Mouse (Mus musculus): Measurements from ENCODE around the gene Eno3. TPM values are rescaled to one million over a fixed set of nuclear protein-coding genes. Genes with fewer than 3 reads are reported as not detected.

Eno3 gene
- total RNA-seq, 1 experiment from 2014 or later = 8.9 TPM

DNA sequence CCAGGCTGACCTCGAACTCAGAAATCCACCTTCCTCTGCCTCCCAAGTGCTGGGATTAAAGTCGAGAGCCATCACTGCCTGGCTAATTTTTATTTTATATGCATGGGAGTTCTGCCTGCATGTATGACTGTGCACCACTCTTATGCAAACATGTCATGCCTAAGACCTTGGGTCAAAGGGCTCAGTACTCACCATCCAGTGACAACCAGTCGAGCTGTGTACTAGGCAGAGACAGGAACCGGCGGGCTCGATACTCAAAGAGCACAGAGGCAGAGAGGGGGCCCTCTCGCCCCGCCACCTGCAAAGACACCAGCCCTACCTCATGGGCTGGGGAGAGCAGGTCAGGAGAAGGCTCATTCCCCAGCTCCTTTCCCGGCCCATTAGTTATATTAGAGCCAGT is 21.1 kb downstream of the Eno3 start:
- no peak for ATAC-seq (replicated peaks; ENCODE audit: low read depth, poor library complexity, severe bottlenecking)

- no peak for ATAC-seq (replicated peaks; ENCODE audit: low read depth, poor library complexity, severe bottlenecking)
These were observed 21.6 kb downstream of the Eno3 start for GRCm38 (mm10) chr11:70678576-70678975.

DNA sequence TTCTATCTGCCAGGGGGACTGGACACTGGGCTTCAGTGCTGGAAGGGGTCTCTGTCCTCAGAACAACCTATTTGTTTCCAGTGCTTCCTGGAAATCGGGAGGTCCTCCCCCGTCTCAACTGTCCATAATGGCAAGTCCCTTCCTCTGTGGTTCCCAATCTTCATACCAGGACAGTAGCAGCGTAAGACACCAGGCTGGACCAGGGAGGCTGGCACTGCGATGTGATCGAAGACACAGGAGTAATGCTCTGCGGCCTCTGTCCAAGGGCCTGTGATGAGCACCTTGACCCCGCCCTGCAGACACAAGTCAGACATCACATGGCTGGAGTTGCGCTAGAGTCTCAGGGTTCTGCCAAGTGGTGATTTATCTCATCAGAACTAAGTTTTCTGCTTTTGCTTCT is 22.4 kb downstream of the Eno3 start:
- no peak for ATAC-seq (replicated peaks; ENCODE audit: low read depth, poor library complexity, severe bottlenecking)

GRCm38 (mm10) chr11:70679894-70680293 is 22.9 kb downstream of the Eno3 start:
- peak; percentile 89 for ATAC-seq (replicated peaks; ENCODE audit: low read depth, poor library complexity, severe bottlenecking)

DNA sequence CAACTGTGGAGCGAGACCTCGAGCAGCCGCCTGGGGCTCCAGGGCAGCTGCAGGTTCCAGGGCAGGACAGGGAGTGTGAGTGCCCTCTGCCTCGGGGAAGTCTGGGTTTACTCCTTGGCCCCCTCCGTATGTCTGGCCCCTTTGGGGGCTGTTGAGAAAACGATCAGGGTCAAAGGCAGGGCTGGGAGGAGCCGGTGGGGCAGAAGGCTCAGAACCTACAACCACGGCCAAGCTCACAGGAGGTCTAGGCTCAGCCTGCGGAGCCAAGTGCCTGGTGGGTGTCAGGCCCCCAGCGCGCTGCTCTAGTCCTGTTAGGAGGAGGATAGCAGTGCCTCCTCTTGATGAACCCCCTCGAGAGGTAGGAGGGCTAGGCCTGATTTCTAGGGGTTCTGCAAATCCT is 24.2 kb downstream of the Eno3 start:
- ATAC-seq (replicated peaks; ENCODE audit: low read depth, poor library complexity, severe bottlenecking) = no peak

DNA sequence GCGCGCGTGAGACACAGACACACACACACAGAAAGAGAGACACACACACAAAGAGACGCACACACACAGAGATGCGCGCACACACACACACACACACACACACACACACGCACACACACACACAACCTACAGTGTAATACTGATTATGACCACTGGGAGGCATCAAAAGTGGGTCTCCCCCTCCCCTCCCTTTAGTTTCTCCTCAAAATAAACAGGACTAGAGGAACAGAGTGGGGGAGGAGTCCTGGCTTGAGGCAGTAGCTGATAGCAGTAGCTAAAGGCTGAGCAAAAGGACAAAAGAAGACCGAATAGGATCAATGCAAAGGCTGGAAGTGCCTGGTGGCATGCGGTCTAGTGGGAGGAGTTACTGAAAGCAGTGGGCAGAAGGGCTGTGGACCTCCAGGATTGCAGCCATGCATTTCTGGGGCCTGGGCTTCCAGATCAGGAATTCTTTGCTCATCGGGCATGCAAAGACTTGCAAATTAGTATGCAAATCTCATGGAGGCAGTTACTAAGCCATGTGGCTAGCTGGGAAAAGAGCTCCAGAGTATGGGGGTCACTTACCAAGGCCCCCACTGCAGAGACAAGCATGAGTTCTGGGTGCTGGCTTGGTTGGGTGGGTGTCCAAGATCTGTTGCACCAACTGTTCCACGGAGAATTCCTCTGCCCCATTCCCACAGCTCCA is 25.0 kb downstream of the Eno3 start:
- ATAC-seq (replicated peaks; ENCODE audit: low read depth, poor library complexity, severe bottlenecking) = no peak

GRCm38 (mm10) chr11:70683640-70684039 is 26.6 kb downstream of the Eno3 start:
- ATAC-seq (replicated peaks; ENCODE audit: low read depth, poor library complexity, severe bottlenecking) = no peak

DNA sequence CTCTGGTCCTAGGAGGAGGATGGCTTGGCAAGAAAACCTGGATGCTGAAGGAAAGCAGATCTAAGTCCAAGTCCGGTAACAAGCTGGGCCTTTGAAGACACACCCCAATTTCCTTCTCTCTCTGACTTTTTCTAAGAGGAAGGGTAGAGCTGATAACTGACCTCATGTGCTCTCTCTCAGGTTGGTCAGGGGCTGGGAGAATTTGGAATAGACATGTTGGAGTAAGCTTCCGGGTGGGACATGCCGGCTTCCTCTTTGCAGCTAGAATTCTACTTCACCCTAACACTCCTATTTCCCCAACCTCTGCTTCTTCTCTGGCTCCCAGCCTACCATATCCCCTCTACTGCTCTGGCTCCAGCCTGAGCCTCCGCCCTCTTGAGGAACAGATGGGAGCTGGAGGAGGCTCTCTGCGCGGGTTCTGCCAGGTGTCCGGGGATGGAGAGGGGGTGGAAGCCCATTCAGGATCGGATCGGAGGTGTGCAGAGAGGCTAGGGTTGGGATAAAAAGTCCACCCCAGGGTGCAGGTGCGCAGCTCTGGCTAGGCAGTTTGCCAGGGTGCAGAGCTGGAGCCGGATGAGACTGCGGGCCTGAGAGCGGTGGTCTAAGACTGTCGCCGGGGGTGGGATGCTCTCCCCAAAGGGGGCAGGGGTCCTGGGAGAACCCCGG is 30.0 kb downstream of the Eno3 start:
- peak; percentile 45 for ATAC-seq (replicated peaks; ENCODE audit: low read depth, poor library complexity, severe bottlenecking)

GRCm38 (mm10) chr11:70687601-70688199 is 30.7 kb downstream of the Eno3 start, which contains the start of gene Camta2:
Camta2 (minus strand) TSS chr11:70688105.
- peak; percentile 85 for ATAC-seq (replicated peaks; ENCODE audit: low read depth, poor library complexity, severe bottlenecking)

GRCm38 (mm10) chr11:70688372-70688771 is 31.4 kb downstream of the Eno3 start:
- ATAC-seq (replicated peaks; ENCODE audit: low read depth, poor library complexity, severe bottlenecking) = no peak

GRCm38 (mm10) chr11:70689578-70689977 is 32.6 kb downstream of the Eno3 start:
- no peak for ATAC-seq (replicated peaks; ENCODE audit: low read depth, poor library complexity, severe bottlenecking)

- no peak for ATAC-seq (replicated peaks; ENCODE audit: low read depth, poor library complexity, severe bottlenecking)
These were observed 36.5 kb downstream of the Eno3 start for GRCm38 (mm10) chr11:70693504-70693903.

DNA sequence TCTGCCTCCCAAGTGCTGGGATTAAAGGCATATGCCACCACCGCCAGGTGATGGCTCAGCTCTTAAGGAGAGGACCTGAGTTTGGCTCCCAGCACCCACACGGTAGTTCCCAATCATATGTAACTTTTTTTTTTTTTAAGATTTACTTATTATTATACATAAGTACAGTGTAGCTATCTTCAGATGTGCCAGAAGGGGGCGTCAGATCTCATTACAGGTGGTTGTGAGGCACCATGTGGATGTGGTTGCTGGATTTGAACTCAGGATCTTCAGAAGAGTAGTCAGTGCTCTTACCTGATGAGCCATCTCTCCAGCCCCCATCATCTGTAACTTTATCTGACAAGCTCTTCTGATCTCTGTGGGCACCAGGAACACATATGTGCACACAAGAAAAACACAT is 40.4 kb downstream of the Eno3 start:
- ATAC-seq (replicated peaks; ENCODE audit: low read depth, poor library complexity, severe bottlenecking) = no peak

DNA sequence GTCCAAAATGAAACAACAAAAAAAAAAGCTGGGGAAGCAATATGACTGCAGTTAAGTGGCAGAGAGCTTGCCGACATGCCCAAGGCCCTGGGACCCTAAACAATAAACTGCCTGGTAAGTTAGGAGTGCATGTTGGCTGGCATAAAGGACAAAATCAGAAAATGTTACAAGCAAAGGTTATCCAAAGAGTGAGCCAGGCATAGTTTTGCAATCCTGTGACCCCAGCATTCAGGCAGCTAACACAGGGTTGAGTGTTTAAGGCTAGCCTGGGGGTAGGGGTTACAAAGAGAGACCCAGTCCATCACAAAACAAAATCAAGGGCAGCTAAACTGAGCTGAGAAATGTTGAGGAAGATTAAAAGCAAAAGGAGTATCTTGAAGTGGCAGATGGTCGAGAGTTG is 42.0 kb downstream of the Eno3 start:
- no peak for ATAC-seq (replicated peaks; ENCODE audit: low read depth, poor library complexity, severe bottlenecking)

GRCm38 (mm10) chr11:70699722-70700556 is 42.9 kb downstream of the Eno3 start, which contains the start of the genes Inca1 and Kif1c:
Inca1 (minus strand) TSS chr11:70700155.
Kif1c (plus strand) TSS chr11:70700548.
- peak; percentile 98 for ATAC-seq (replicated peaks; ENCODE audit: low read depth, poor library complexity, severe bottlenecking)

GRCm38 (mm10) chr11:70700613-70701012 is 43.6 kb downstream of the Eno3 start:
- no peak; the same call in 1 of the 2 replicates for ATAC-seq (replicated peaks; ENCODE audit: low read depth, poor library complexity, severe bottlenecking)

- ATAC-seq (replicated peaks; ENCODE audit: low read depth, poor library complexity, severe bottlenecking) = no peak
These were observed 44.4 kb downstream of the Eno3 start for GRCm38 (mm10) chr11:70701221-70701955.

DNA sequence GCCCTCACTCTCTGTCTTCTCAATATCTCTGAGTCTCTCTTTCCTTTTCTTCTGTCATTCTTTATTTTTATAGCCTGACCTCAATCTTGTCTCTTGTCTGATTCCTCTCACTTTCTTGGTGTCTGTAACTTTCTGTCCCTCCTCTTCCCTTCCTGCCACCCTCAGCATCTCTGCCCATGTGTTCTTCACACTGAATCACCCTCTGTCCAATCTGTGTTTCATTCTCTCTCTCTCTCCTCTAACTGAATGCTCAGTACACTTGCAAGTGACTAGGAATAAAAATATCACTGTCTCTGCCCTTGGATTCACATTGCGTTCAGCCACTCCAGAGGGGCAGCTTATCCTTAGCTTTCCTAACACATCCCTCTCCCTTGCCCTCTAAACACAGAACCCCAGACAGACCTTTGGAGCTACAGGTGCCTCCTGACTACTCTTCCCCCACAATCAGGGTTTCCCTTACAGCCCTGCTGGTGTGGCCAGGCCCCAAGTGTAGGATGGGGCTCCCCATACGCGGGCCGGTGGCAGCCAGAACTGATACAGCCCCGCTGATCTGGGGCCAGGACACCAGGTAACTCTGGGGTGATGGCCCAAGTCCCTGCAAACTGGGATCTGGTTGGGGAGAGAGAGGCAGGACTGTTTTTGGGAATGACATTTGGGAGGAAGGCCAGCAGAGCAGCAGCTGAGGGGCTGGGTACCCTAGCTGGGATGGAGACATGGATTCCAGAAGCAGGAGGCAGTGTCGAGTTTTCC is 45.2 kb downstream of the Eno3 start:
- ATAC-seq (replicated peaks; ENCODE audit: low read depth, poor library complexity, severe bottlenecking) = no peak

DNA sequence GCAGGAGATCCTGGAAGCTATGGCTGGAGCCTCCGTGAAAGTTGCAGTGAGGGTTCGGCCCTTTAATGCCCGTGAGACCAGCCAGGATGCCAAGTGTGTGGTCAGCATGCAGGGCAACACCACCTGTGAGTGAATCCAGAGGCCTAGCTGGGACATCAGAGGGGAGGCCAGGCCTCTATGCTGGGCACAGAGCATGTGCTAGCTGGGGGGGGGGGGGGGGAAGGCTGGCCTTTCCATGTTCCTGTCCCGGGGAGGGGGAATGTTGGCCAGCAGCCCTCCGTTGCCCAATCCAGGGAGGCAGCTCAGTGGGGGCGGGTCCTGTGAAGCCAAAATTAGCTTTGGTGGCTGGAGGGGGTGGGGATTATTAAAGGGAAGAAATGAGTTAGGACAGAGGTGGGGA is 45.8 kb downstream of the Eno3 start:
- ATAC-seq (replicated peaks; ENCODE audit: low read depth, poor library complexity, severe bottlenecking) = no peak

Data from common myeloid progenitor, adult 5-6 weeks (primary cell).